Mouse (Mus musculus): ENCODE results near the gene Gm47969. TPM values are rescaled to one million over a fixed set of nuclear protein-coding genes. Genes with fewer than 3 reads are reported as not detected.

The Gm47969 gene
- total RNA-seq, 4 experiments from 2014 or later = not detected

DNA sequence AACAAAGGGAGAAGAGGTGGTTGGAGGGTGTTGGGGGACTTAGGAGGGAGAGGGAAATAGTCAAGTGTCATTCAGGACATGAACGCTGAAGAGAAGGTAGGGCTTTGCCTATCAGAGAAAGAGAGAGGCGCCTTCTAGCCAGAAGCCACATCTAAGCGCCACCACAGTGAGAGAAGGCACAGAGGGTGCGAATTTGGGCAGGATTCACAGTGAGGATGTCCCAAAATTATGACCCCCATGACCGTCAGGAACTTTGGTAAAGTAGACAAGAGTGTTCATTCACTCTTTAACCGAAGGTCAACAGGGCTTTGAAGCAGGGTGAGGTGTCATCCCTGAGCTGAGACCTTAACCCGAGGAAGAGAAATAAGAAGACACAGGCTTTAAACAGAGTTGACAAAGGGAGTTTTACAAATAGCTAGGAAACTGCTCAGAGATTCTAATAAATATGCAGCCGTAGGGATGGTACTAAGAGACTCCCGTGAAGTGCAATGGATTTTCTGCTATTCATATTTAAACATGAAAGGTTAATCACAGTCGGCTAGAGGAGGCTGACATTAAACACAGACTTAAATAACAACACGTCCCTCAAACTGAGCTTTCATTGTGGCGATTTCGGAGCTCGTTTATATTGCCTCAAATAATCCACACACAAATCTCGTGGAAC is 30.9 kb downstream of the Gm47969 start:
- no peak for DNase-seq (ENCODE audit: low spot score in 2 of 2)

DNA sequence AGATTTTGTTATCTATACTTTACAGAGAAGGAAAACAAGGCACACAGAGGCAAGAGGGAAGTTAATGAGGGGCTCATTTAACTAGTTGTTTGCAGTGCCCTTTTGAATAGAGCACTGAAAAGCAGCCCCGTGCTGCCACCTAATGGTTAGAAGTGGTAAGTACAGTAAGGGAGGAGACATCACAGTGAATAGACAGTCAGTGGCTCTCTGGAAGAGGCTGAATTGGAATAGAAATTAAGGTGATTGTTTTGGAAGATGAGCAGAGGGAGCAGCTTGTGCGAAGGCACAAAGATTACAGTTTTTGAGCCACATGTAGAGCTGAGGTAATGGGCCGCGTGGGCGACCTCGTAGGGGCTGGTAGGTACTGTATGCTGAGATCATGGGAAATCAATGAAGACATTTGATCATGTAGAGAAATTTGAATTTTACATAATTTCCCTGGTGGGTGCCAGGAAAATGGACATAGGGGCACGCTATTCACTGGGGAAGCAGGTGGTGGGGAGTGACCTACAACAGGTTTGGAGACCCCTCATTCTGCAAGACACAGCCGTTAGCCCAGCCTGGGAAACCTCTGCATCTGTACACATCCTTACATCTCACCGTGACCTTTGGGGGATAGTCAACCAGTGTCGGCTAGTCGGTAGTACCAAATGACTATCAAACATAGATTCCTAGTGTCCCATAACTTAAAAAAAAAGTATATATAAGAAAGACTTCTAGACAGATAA is 31.6 kb downstream of the Gm47969 start:
- DNase-seq (ENCODE audit: low spot score in 2 of 2) = peak in 1 of 2 experiments; percentile 13

DNA sequence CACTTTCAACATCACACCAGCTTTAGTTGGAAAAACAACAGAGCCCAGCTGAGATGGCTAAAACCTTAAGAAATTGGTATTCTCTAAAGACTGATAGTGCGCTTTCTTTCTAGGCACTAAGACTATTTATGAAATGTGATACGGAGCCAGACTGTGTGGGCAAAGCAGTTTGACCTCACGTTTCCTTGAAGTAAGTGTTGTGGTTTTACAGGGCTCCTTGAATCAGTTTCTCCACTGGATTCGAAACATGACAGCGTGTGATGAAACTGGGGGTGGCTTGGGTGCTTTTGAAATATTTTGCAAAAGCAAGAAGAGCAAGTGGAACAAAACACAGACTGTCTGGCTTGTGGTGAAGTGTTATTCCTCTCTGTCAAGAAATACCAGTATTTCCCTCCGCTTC is 32.3 kb downstream of the Gm47969 start:
- DNase-seq (ENCODE audit: low spot score in 2 of 2) = no peak

DNA sequence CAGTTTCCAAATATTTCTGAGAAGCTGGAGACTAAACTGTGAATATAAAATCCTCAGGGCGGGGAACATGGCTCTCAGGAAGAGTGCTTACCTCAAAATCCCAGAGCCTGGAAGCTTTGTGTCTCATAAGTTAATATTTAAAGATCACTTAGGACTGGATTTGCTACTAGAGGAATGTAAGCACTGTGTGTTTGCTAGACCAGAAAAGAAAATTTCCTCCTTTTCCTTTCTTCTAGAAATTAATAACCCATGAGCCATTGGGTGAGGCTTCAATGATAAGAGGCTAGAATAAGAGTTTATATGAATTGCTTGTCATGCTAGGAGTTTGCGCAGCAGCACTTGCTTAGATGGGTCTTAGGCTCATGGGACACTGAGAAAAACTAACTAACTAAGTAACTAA is 40.1 kb downstream of the Gm47969 start:
- no peak for DNase-seq (ENCODE audit: low spot score in 2 of 2)

DNA sequence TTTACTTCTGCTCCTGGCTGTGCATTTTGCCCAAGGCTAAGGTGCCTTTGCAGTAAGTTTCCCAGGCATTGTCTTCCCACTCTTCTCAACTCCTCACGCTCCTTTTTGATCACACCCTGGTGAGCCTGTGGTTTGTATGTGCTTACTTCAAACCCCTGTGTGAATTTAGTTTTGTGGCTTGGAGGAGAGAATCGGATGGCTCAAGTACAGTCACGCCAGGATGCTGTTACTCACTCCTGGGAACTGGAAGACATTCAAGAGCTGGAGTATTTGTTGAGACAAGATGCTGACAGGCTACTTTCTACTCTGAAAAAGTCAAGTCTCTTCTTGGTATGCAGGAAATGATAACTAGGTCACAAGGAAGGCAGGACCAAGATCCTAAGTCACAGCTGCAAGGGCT is 46.5 kb downstream of the Gm47969 start:
- DNase-seq (ENCODE audit: low spot score in 2 of 2) = no peak

Other genes with a start within 250 kb of the Gm47969 start
- gene Agfg1, start 205.4 kb upstream of the Gm47969 start, total RNA-seq (2022) = 10 to 100 TPM; 59.0 to 69.1 (median 62.1) TPM
- gene A030005L19Rik, start 131.6 kb upstream of the Gm47969 start, total RNA-seq (2022) = under 1 TPM in 3 of 4 experiments, not detected in 1; 0.73 to 0.96 (median 0.84) TPM
- not detected for gene A030014E15Rik, start 120.0 kb upstream of the Gm47969 start, total RNA-seq (2022)
- gene Gm6217, start 113.5 kb upstream of the Gm47969 start, total RNA-seq (2022) = not detected
- gene A030003K21Rik, start 101.5 kb upstream of the Gm47969 start, total RNA-seq (2022) = not detected
- gene Gm7544, start 88.9 kb upstream of the Gm47969 start, total RNA-seq (2022) = not detected
- gene Gm47955, start 84.6 kb upstream of the Gm47969 start, total RNA-seq (2022) = not detected
- gene Gm47959, start 44.4 kb upstream of the Gm47969 start, total RNA-seq (2022) = not detected
- gene Slc19a3, start 6.5 kb upstream of the Gm47969 start, total RNA-seq (2022) = 1 to 10 TPM; 1.8 to 2.8 (median 2.1) TPM
- gene Krtap28-10, start 2.5 kb upstream of the Gm47969 start, total RNA-seq (2022) = not detected
- gene A030005K14Rik, start 14.4 kb downstream of the Gm47969 start, total RNA-seq (2022) = not detected
- gene Krtap28-13, start 16.0 kb downstream of the Gm47969 start, total RNA-seq (2022) = not detected
- not detected for gene Ccl20, start 71.8 kb downstream of the Gm47969 start, total RNA-seq (2022)
- under 1 TPM in 2 of 4 experiments, not detected in 2; 0.27 to 0.77 TPM for gene Daw1, start 114.8 kb downstream of the Gm47969 start, total RNA-seq (2022)